Mouse (Mus musculus) spleen, adult 2 months (tissue): ENCODE data around the gene Prkd1.

Source experiments
- CTCF ChIP-seq: fragments of 200-500 bp; IDR thresholded peaks from 2 replicates; pipeline ENCODE4 v1.5.1; 2011; ENCODE audit warnings: mild to moderate bottlenecking, inconsistent platforms; ENCODE audit not compliant: insufficient read depth, insufficient read length, insufficient replicate concordance; ENCODE audit errors: extremely low read depth
- POLR2A ChIP-seq: fragments of 200-500 bp; IDR thresholded peaks from 2 replicates; pipeline ENCODE4 v1.6.1; 2011; ENCODE audit warnings: low read depth, low read length, inconsistent platforms

- TF ChIP-seq CTCF (no peak), POLR2A (no peak)
Observed at GRCm38 (mm10) chr12:50301334-50301733, 347.6 kb downstream of the Prkd1 start.
